Mouse (Mus musculus): ENCODE measurements around the gene Tbc1d22a. TPM values are rescaled to one million over a fixed set of nuclear protein-coding genes. Genes with fewer than 3 reads are reported as not detected.
"Not testable (repeated sequence)": the region's sequence is repeated elsewhere in the genome, so short reads cannot be mapped to it uniquely, and the experiment has no call there.

Tbc1d22a gene
- polyA plus RNA-seq, 1 experiment = 28.1 TPM

- no peak overlapping the region for H3K4me3 ChIP-seq (ENCODE audit: extremely low read depth, insufficient read depth, insufficient read length)
- DNase-seq (ENCODE audit: low read depth in 1 of 2, low spot score in 2 of 2) = peak in 1 of 2 experiments; percentile 65
- WGBS = 0% methylated on average over 6 of the region's 6 CpGs
- no peaks in the 10 kb centered on the region for H3K36me3 ChIP-seq (ENCODE audit: control insufficient read depth, insufficient read depth, low read length)
- H3K27me3 ChIP-seq (ENCODE audit: control insufficient read depth, insufficient read depth, low read length) = no peaks in the 10 kb centered on the region
- H3K4me1 ChIP-seq (ENCODE audit: control insufficient read depth, insufficient read depth, insufficient read length) = peaks cover 39% of the 10 kb centered on the region
- TF ChIP-seq CTCF (IDR thresholded peaks at IDR 0.05; ENCODE audit: extremely low read depth, insufficient read depth, insufficient read length, insufficient replicate concordance) = no peak
- TF ChIP-seq POLR2A (IDR thresholded peaks at IDR 0.05; ENCODE audit: low read depth, low read length) = no peak
- peak overlapping the region; percentile 72 for H3K27ac ChIP-seq (ENCODE audit: insufficient read depth, low read length)
These were observed 11.6 kb upstream of the Tbc1d22a start for GRCm38 (mm10) chr15:86202640-86203039.

- Histone ChIP-seq H3K4me3 (ENCODE audit: extremely low read depth, insufficient read depth, insufficient read length) (no peak overlapping the region), H3K27ac (ENCODE audit: insufficient read depth, low read length) (peak overlapping the region; percentile 60), H3K27me3 (ENCODE audit: control insufficient read depth, insufficient read depth, low read length) (no peaks in the 10 kb centered on the region), H3K4me1 (ENCODE audit: control insufficient read depth, insufficient read depth, insufficient read length) (peaks cover 39% of the 10 kb centered on the region), H3K36me3 (ENCODE audit: control insufficient read depth, insufficient read depth, low read length) (no peaks in the 10 kb centered on the region)
- TF ChIP-seq POLR2A (IDR thresholded peaks at IDR 0.05; ENCODE audit: low read depth, low read length) (no peak), CTCF (IDR thresholded peaks at IDR 0.05; ENCODE audit: extremely low read depth, insufficient read depth, insufficient read length, insufficient replicate concordance) (no peak)
- DNase-seq (ENCODE audit: low read depth in 1 of 2, low spot score in 2 of 2) = no peak
- WGBS = 77% methylated on average over 7 of the region's 7 CpGs
These were observed 10.9 kb upstream of the Tbc1d22a start for GRCm38 (mm10) chr15:86203292-86203793.

- peak overlapping the region; percentile 60; the same call in 1 of the 2 replicates for H3K27ac ChIP-seq (ENCODE audit: insufficient read depth, low read length)
- TF ChIP-seq CTCF (IDR thresholded peaks at IDR 0.05; ENCODE audit: extremely low read depth, insufficient read depth, insufficient read length, insufficient replicate concordance) (no peak), POLR2A (IDR thresholded peaks at IDR 0.05; ENCODE audit: low read depth, low read length) (no peak)
- H3K27me3 ChIP-seq (ENCODE audit: control insufficient read depth, insufficient read depth, low read length) = no peaks in the 10 kb centered on the region
- H3K36me3 ChIP-seq (ENCODE audit: control insufficient read depth, insufficient read depth, low read length) = no peaks in the 10 kb centered on the region
- no peak overlapping the region for H3K4me3 ChIP-seq (ENCODE audit: extremely low read depth, insufficient read depth, insufficient read length)
- DNase-seq (ENCODE audit: low read depth in 1 of 2, low spot score in 2 of 2) = peak in 1 of 2 experiments; percentile 50
- 47% methylated on average over 7 of the region's 7 CpGs for WGBS
- H3K4me1 ChIP-seq (ENCODE audit: control insufficient read depth, insufficient read depth, insufficient read length) = peaks cover 39% of the 10 kb centered on the region
These were observed 10.2 kb upstream of the Tbc1d22a start for GRCm38 (mm10) chr15:86203942-86204561.

- DNase-seq (ENCODE audit: low read depth in 1 of 2, low spot score in 2 of 2) = peak in 1 of 2 experiments; percentile 78
- TF ChIP-seq POLR2A (IDR thresholded peaks at IDR 0.05; ENCODE audit: low read depth, low read length) (no peak), CTCF (IDR thresholded peaks at IDR 0.05; ENCODE audit: extremely low read depth, insufficient read depth, insufficient read length, insufficient replicate concordance) (peak; percentile 62; the same call in 1 of the 2 replicates)
- Histone ChIP-seq H3K4me1 (ENCODE audit: control insufficient read depth, insufficient read depth, insufficient read length) (peaks cover 39% of the 10 kb centered on the region), H3K27me3 (ENCODE audit: control insufficient read depth, insufficient read depth, low read length) (no peaks in the 10 kb centered on the region), H3K4me3 (ENCODE audit: extremely low read depth, insufficient read depth, insufficient read length) (no peak overlapping the region), H3K27ac (ENCODE audit: insufficient read depth, low read length) (no peak overlapping the region), H3K36me3 (ENCODE audit: control insufficient read depth, insufficient read depth, low read length) (no peaks in the 10 kb centered on the region)
- WGBS = 66% methylated on average over 2 of the region's 2 CpGs
These were observed 9.0 kb upstream of the Tbc1d22a start for GRCm38 (mm10) chr15:86205300-86205699.

- peaks cover 31% of the 10 kb centered on the region for H3K4me1 ChIP-seq (ENCODE audit: control insufficient read depth, insufficient read depth, insufficient read length)
- no peak overlapping the region for H3K27ac ChIP-seq (ENCODE audit: insufficient read depth, low read length)
- H3K36me3 ChIP-seq (ENCODE audit: control insufficient read depth, insufficient read depth, low read length) = no peaks in the 10 kb centered on the region
- DNase-seq (ENCODE audit: low read depth in 1 of 2, low spot score in 2 of 2) = no peak
- no peak overlapping the region for H3K4me3 ChIP-seq (ENCODE audit: extremely low read depth, insufficient read depth, insufficient read length)
- no peaks in the 10 kb centered on the region for H3K27me3 ChIP-seq (ENCODE audit: control insufficient read depth, insufficient read depth, low read length)
- WGBS = 92% methylated on average over 4 of the region's 4 CpGs
- no peak for TF ChIP-seq POLR2A (IDR thresholded peaks at IDR 0.05; ENCODE audit: low read depth, low read length)
- TF ChIP-seq CTCF (IDR thresholded peaks at IDR 0.05; ENCODE audit: extremely low read depth, insufficient read depth, insufficient read length, insufficient replicate concordance) = no peak
These were observed 7.9 kb upstream of the Tbc1d22a start for GRCm38 (mm10) chr15:86206385-86206784.

DNA sequence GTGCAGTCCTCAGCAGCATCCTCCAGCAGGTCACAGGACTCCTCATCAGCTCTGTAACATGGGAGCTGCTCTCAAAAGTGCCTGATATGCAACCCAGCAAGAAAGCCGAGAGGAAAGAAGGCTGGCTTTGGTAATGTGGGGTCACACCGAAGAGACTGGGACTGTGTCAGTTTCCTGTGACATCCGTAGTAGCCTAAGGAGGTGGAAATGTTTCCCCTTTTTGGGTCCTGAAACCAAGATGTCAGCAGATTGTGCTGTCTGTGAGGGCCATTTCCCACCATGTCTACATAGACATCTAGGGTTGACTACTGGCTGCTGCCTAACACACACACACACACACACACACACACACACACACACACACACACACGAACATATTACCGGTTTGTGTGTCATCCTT, 2.1 kb upstream of the Tbc1d22a start:
- H3K4me1 ChIP-seq (ENCODE audit: control insufficient read depth, insufficient read depth, insufficient read length); H3K4me3 ChIP-seq (ENCODE audit: extremely low read depth, insufficient read depth, insufficient read length); H3K27me3 ChIP-seq (ENCODE audit: control insufficient read depth, insufficient read depth, low read length); DNase-seq (ENCODE audit: low read depth in 1 of 2, low spot score in 2 of 2); H3K36me3 ChIP-seq (ENCODE audit: control insufficient read depth, insufficient read depth, low read length): not testable (repeated sequence)
- H3K27ac ChIP-seq (ENCODE audit: insufficient read depth, low read length) = peak overlapping the region; percentile 24; the same call in 1 of the 2 replicates
- 74% methylated on average over 5 of the region's 5 CpGs for WGBS

DNA sequence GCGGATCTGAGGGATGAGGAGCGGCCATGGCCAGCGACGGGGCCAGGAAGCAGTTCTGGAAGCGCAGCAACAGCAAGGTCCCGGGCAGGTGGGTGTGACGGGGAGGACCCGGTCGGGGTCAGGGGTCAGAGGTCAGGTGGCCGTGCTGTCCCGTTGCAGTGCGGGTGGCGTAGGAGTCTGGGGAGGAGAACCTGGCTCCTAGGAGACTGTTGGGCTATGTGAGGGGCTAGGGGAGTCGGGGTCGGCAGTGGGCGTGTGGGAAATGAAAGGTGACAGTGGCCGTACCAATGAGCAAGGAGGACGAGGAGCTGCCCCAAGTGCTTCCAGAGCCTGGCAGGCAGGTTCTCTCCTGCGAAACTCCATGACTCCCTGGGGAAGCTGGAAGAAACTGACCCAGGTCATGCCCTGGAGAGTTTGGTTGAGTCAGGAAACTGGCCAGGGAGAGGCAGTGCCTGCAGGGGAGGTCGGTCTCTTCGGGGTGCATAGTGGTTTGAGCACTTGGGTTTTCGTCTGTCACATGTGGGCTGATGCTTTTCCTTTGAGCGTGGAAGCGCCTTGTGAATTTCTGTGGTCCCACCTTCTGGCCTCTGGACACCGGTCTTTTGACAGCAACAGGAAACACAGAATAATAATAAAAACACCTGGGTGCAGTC, 416 bp downstream of the Tbc1d22a start:
- H3K4me3 ChIP-seq (ENCODE audit: extremely low read depth, insufficient read depth, insufficient read length) = peak overlapping the region; percentile 93
- WGBS = 2% methylated on average over 25 of the region's 25 CpGs
- TF ChIP-seq POLR2A (IDR thresholded peaks at IDR 0.05; ENCODE audit: low read depth, low read length) (no peak), CTCF (IDR thresholded peaks at IDR 0.05; ENCODE audit: extremely low read depth, insufficient read depth, insufficient read length, insufficient replicate concordance) (no peak)
- no peaks in the 10 kb centered on the region for H3K27me3 ChIP-seq (ENCODE audit: control insufficient read depth, insufficient read depth, low read length)
- peaks cover 4% of the 10 kb centered on the region; the same call in 1 of the 2 replicates for H3K4me1 ChIP-seq (ENCODE audit: control insufficient read depth, insufficient read depth, insufficient read length)
- H3K27ac ChIP-seq (ENCODE audit: insufficient read depth, low read length) = peak overlapping the region; percentile 83
- peaks cover 2% of the 10 kb centered on the region; the same call in 1 of the 2 replicates for H3K36me3 ChIP-seq (ENCODE audit: control insufficient read depth, insufficient read depth, low read length)
- DNase-seq (ENCODE audit: low read depth in 1 of 2, low spot score in 2 of 2) = no peak

- not testable (repeated sequence) for H3K4me1 ChIP-seq (ENCODE audit: control insufficient read depth, insufficient read depth, insufficient read length); H3K36me3 ChIP-seq (ENCODE audit: control insufficient read depth, insufficient read depth, low read length); DNase-seq (ENCODE audit: low read depth in 1 of 2, low spot score in 2 of 2); H3K27me3 ChIP-seq (ENCODE audit: control insufficient read depth, insufficient read depth, low read length); H3K27ac ChIP-seq (ENCODE audit: insufficient read depth, low read length); H3K4me3 ChIP-seq (ENCODE audit: extremely low read depth, insufficient read depth, insufficient read length)
- WGBS = 73% methylated on average over 9 of the region's 9 CpGs
These were observed 2.4 kb downstream of the Tbc1d22a start for GRCm38 (mm10) chr15:86216641-86217040.

All from spleen, adult 2 months (tissue).